Mouse (Mus musculus) stomach, postnatal 0 days (tissue): Measurements from ENCODE around the gene Socs2.

Experiments used
- CTCF ChIP-seq: IDR thresholded peaks from 2 replicates; pipeline ENCODE4 v1.5.1; 2016; ENCODE audit warnings: antibody characterized with exemption, low read depth, mild to moderate bottlenecking, moderate library complexity
- EP300 ChIP-seq: optimal IDR thresholded peaks from 2 replicates; pipeline ENCODE3; 2016; ENCODE audit warnings: antibody characterized with exemption

GRCm38 (mm10) chr10:95418631-95419030 lies 1.7 kb upstream of the Socs2 start:
- TF ChIP-seq CTCF (no peak), EP300 (no peak)
